Mouse (Mus musculus) lung, postnatal 0 days (tissue): Measurements from ENCODE around the gene Them5. TPM values are rescaled to one million over a fixed set of nuclear protein-coding genes. Genes with fewer than 3 reads are reported as not detected.

Experiments
- ATAC-seq: fragments of 200-750 bp; cut with Nextera tagmentation; 2 replicates; pipeline ENCODE4 v1.8.0; 2017; ENCODE audit warnings: moderate library complexity
- DNase-seq: peaks from one replicate; pipeline ENCODE4 v3.0.0-alpha.2; 2016; ENCODE audit warnings: low spot score
- H3K27ac ChIP-seq: fragments of 300-500 bp; sonication (generic); 2 replicates; pipeline ENCODE4 v1.5.1; 2014; ENCODE audit warnings: antibody characterized with exemption, mild to moderate bottlenecking, low read length, mixed read lengths
- H3K27me3 ChIP-seq: fragments of 300-500 bp; sonication (generic); replicated peaks from 2 replicates; pipeline ENCODE4 v1.6.1; 2014; ENCODE audit warnings: low read length, mixed read lengths; ENCODE audit not compliant: insufficient read depth
- H3K36me3 ChIP-seq: fragments of 300-500 bp; sonication (generic); 2 replicates; pipeline ENCODE4 v1.6.1; 2014; ENCODE audit warnings: low read length, mixed read lengths; ENCODE audit not compliant: insufficient read depth
- H3K4me1 ChIP-seq: fragments of 300-500 bp; sonication (generic); 2 replicates; pipeline ENCODE4 v1.6.1; 2014; ENCODE audit warnings: antibody characterized with exemption, low read depth, low read length, mixed read lengths; ENCODE audit not compliant: insufficient read depth
- H3K4me2 ChIP-seq: fragments of 300-500 bp; sonication (generic); replicated peaks from 2 replicates; pipeline ENCODE4 v1.6.1; 2014; ENCODE audit warnings: low read depth, mild to moderate bottlenecking, low read length, moderate library complexity, mixed read lengths
- H3K4me3 ChIP-seq: fragments of 300-500 bp; sonication (generic); 2 replicates; pipeline ENCODE4 v1.5.1; 2014; ENCODE audit warnings: low read depth, low read length
- H3K9ac ChIP-seq: fragments of 300-500 bp; sonication (generic); replicated peaks from 2 replicates; pipeline ENCODE4 v1.6.1; 2014; ENCODE audit warnings: low read depth, mild to moderate bottlenecking
- H3K9me3 ChIP-seq: fragments of 300-500 bp; sonication (generic); 2 replicates; pipeline ENCODE4 v1.6.1; 2016; ENCODE audit warnings: low read length, mixed read lengths
- CTCF ChIP-seq: IDR thresholded peaks from 2 replicates; pipeline ENCODE4 v1.5.1; 2016; ENCODE audit warnings: antibody characterized with exemption, mild to moderate bottlenecking
- EP300 ChIP-seq: IDR thresholded peaks from 2 replicates; pipeline ENCODE4 v1.6.1; 2016; ENCODE audit warnings: antibody characterized with exemption, mild to moderate bottlenecking, control low read depth
- WGBS: fragments of 180-500 bp; shearing (Covaris S2); extraction: QIAGEN DNeasy Blood & Tissue Kit; methylation state at CpG from one replicate; pipeline ENCODE4 v1.1.7; 2014; 5-methylcytosine and 5-hydroxymethylcytosine counted together
- polyA plus RNA-seq: library from polyadenylated mRNA; unstranded; fragments of >200 nt; fragmentation: Nextera tagmentation; extraction: Ambion mirVana; gene quantifications from 2 replicates; pipeline ENCODE4 v1.2.1, GENCODE M21; 2015

Them5 gene
- polyA plus RNA-seq, 1 experiment from 2014 or later: 3.2 TPM

DNA sequence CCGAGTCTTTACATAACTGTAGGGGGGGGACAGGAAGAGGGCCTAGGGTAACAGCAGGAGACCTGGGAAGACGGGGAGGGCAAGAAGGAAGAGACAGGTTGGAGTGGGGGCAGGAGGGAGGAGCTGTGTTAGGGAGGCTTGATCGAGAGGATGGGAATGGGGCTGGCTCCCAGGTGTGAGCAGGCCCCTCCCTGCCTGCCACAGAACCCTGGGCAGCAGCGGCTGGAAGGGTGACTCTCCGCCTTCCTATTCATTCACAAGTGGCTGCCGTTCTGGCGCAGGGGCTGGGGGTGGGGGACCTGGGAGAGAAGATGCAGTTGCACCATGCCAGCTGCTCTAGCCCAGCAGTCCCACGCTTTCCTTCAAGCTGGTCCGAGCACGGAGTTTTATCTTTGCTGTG, 31.2 kb downstream of the Them5 start:
- Histone ChIP-seq H3K4me3 (peak overlapping the region; percentile 25), H3K4me2 (peak overlapping the region; percentile 51), H3K36me3 (no peaks in the 10 kb centered on the region), H3K27ac (peak overlapping the region; percentile 82), H3K9ac (no peak overlapping the region; the same call in 1 of the 2 replicates), H3K9me3 (no peaks in the 10 kb centered on the region), H3K4me1 (no peaks in the 10 kb centered on the region), H3K27me3 (no peaks in the 10 kb centered on the region)
- DNase-seq (peak; percentile 49), ATAC-seq (peak; percentile 53)
- WGBS: 6% methylated on average over 9 of the region's 10 CpGs
- TF ChIP-seq CTCF (no peak), EP300 (no peak)

DNA sequence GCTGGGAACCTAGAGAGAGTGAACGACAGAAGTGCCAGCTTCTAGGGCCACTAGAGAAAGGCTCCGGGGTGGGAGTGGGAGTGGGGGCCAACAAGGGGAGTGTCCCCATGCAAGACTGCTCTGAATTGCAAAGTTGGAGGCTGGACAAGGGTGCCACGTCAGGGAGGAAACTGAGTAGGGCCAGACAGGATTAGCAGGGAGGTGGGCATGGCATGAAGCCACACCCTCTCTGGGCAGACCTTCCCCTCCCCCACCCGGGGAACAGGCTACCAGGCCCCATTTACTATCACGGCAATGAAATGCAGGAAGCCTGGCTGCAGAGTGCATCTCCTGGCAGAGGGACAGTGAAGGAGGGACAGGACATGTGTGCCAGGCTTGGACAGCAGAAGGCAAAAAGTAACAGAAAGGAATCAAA, 31.7 kb downstream of the Them5 start:
- Histone ChIP-seq H3K27me3 (no peaks in the 10 kb centered on the region), H3K4me3 (peak overlapping the region; percentile 25; the same call in 1 of the 2 replicates), H3K9ac (no peak overlapping the region), H3K27ac (peak overlapping the region; percentile 82; the same call in 1 of the 2 replicates), H3K9me3 (no peaks in the 10 kb centered on the region), H3K4me1 (no peaks in the 10 kb centered on the region), H3K4me2 (peak overlapping the region; percentile 51), H3K36me3 (no peaks in the 10 kb centered on the region)
- ATAC-seq: peak; percentile 18; the same call in 1 of the 2 replicates
- TF ChIP-seq EP300 (no peak), CTCF (no peak)
- WGBS: 0% methylated on average over 5 of the region's 5 CpGs
- peak; percentile 23 for DNase-seq

DNA sequence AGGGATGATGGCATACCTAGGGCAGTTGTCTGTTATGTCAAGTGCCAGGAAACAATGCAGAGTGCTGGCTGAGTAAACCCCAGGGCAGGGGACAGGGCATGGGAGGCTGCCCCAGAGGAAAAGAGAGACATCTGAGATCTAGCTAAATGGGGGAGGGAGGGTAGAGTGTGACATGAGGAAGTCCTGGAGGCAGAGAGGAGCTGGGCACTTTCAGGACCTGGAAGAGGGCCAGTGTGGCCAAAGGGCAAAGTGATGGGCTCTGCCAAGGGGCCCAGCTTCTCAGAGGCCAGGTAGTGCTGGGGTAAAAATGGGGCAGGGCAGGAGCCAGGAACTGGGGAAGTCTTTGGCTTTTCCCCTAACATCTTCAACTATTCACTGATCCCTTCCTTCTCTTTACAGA, 32.7 kb downstream of the Them5 start:
- Histone ChIP-seq H3K36me3 (no peaks in the 10 kb centered on the region), H3K9ac (no peak overlapping the region), H3K27me3 (no peaks in the 10 kb centered on the region), H3K27ac (no peak overlapping the region), H3K4me3 (no peak overlapping the region), H3K9me3 (no peaks in the 10 kb centered on the region), H3K4me1 (no peaks in the 10 kb centered on the region), H3K4me2 (no peak overlapping the region)
- TF ChIP-seq CTCF: no peak
- no peak for TF ChIP-seq EP300
- ATAC-seq: no peak
- DNase-seq: no peak

DNA sequence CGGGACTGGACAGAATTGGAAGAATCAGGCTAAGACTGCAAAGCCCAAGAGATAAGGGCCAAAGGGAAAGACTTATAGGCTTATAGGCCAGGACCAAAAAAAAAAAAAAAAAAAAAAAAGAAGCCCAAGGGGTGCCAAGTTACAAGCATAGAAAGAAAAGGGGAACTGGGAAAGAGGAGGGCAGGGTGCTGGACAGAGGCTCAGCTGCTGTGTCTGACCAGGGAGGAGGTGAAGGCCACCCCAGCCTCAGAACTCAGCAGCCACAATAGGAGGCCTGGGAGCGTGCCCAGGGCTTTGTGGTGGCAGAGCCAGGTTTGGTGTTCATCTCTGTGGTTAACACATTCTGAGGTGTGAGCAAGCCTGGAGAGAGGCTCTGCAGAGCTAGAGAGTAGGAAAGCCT, 33.2 kb downstream of the Them5 start:
- H3K4me2 ChIP-seq: no peak overlapping the region
- no peak for TF ChIP-seq EP300
- TF ChIP-seq CTCF: no peak
- 83% methylated on average over 2 of the region's 2 CpGs for WGBS
- no peak overlapping the region for H3K27ac ChIP-seq
- no peak overlapping the region for H3K4me3 ChIP-seq
- no peaks in the 10 kb centered on the region for H3K27me3 ChIP-seq
- no peak for ATAC-seq
- no peaks in the 10 kb centered on the region for H3K36me3 ChIP-seq
- H3K9ac ChIP-seq: no peak overlapping the region
- DNase-seq: no peak
- H3K4me1 ChIP-seq: no peaks in the 10 kb centered on the region
- H3K9me3 ChIP-seq: no peaks in the 10 kb centered on the region

DNA sequence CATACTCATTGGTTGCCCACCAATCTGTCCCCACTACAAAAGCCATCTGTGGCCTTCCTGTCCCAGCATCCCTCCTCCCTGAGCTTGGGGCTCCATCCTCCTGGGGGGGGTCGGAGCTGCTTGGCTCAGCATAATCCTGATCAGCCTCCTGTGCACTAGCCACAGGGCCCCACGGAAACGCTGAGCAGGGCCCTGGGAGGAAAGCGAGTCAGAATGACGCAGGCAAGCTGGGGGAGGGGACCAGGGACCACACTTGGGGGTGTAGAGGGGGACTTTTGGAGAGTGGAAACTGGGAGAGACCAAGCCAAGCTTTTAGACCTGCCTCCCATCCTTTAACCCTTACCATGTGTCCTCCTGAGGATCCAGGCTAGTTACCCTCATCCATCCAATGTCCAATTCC, 34.0 kb downstream of the Them5 start:
- DNase-seq (no peak), ATAC-seq (no peak)
- H3K4me2 ChIP-seq: no peak overlapping the region
- no peaks in the 10 kb centered on the region for H3K36me3 ChIP-seq
- no peak overlapping the region for H3K27ac ChIP-seq
- no peaks in the 10 kb centered on the region for H3K9me3 ChIP-seq
- H3K4me1 ChIP-seq: no peaks in the 10 kb centered on the region
- no peaks in the 10 kb centered on the region for H3K27me3 ChIP-seq
- TF ChIP-seq EP300 (no peak), CTCF (no peak)
- 64% methylated on average over 5 of the region's 5 CpGs for WGBS
- no peak overlapping the region for H3K4me3 ChIP-seq
- H3K9ac ChIP-seq: no peak overlapping the region

DNA sequence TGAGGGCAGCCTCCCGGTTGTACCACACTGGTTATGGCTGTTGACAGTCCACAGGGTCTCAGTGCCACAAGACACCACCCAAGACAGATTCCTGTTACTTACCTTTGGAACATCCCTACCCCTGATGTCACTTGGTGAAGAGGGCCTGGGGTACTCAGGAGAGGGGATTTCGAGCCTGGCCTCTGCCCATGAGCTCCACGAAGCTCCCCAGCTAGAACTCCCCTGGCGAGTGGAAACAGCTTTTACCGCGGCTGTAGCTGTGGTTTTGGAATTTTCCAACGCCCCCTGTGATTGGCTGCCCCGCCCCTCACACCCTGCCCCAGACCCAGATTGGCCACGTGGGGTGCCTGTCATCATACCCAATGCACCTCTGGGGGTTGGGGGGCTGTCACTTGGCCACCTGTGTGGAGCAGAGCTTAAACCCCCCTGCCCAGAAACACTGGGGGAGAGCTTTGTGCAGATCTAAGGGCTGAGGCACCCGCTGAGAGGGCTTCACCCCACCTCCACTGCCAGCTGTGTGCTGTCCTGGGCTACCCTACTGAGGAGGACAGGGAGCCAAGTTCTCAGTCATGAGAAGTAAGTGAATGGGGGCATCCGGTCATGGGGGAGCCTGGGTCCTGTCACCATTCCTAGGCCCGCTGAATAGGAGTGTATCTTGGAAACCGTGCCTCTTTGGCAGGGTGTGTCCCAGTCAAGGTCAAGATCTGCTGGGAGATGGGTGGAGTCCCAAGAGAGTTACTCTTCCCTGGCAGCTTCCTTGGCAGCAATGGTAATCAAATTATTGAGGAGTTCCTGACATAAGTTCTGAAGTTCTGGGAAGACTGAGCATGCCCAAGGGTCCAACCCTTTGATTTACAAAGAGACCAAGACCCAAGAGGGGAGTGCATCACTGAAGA, 35.4 kb downstream of the Them5 start:
- DNase-seq (no peak), ATAC-seq (no peak)
- Histone ChIP-seq H3K4me2 (no peak overlapping the region), H3K4me1 (no peaks in the 10 kb centered on the region), H3K27ac (no peak overlapping the region), H3K27me3 (no peaks in the 10 kb centered on the region), H3K9ac (no peak overlapping the region), H3K4me3 (no peak overlapping the region), H3K36me3 (no peaks in the 10 kb centered on the region), H3K9me3 (no peaks in the 10 kb centered on the region)
- WGBS: 14% methylated on average over 13 of the region's 13 CpGs
- no peak for TF ChIP-seq CTCF
- TF ChIP-seq EP300: no peak
